Comparison of ENCODE assay signal across 8 mouse cellular contexts in genomic region chr13:96855191-96855590, GRCm38 (mm10).
DNase-seq lines count a peak whose midpoint lies in the region; ATAC-seq and TF ChIP-seq lines count a peak whose summit lies in the region.

No protein-coding gene starts in this region.

- no peaks in the 10 kb centered on the region for H3K36me3 ChIP-seq in forebrain, embryonic 13.5 days (ENCODE audit: poor library complexity, severe bottlenecking)
- no peaks in the 10 kb centered on the region for H3K36me3 ChIP-seq in liver, embryonic 11.5 days (ENCODE audit: control insufficient read depth, insufficient read depth, low read length)

- peak; percentile 86 for DNase-seq in 3T3-L1 (ENCODE audit: low read depth, low spot score)
- peak; percentile 81 for DNase-seq in CD4-positive, CD25-positive, alpha-beta regulatory T cell, adult 2 months (ENCODE audit: low read depth, low spot score)
- DNase-seq in brain, embryonic 14.5 days (ENCODE audit: low read depth) = peak; percentile 84
- DNase-seq in kidney, postnatal 14 days = peak; percentile 66
- peak; percentile 36 for DNase-seq in liver, embryonic 11.5 days (ENCODE audit: low spot score)
- DNase-seq in right cerebral cortex, postnatal 10 days (ENCODE audit: low spot score in 2 of 2) = peak; percentile 76 to 83

- ATAC-seq in forebrain, embryonic 13.5 days = 0 out of 2 replicates have a peak, but pooled peaks have one; percentile 33
- no peak for ATAC-seq in liver, embryonic 11.5 days (replicated peaks; ENCODE audit: low FRiP score)
- no peak for ATAC-seq in erythroblast, adult 5-6 weeks (replicated peaks; ENCODE audit: low FRiP score, poor library complexity, severe bottlenecking)

- no peak overlapping the region for H3K4me3 ChIP-seq in forebrain, embryonic 13.5 days
- H3K4me3 ChIP-seq in liver, embryonic 11.5 days (ENCODE audit: low read depth, low read length) = no peak overlapping the region

- H3K4me2 ChIP-seq in forebrain, embryonic 13.5 days = no peak overlapping the region
- no peak overlapping the region for H3K4me2 ChIP-seq in liver, embryonic 11.5 days

- no peak overlapping the region for H3K9ac ChIP-seq in forebrain, embryonic 13.5 days
- no peak overlapping the region for H3K9ac ChIP-seq in liver, embryonic 11.5 days (ENCODE audit: low read depth, low read length)

- TF ChIP-seq POLR2A in brain, embryonic 14.5 days (IDR thresholded peaks at IDR 0.05; ENCODE audit: borderline replicate concordance, extremely low read depth, insufficient read depth, insufficient read length, poor library complexity, severe bottlenecking) = no peak

- no peaks in the 10 kb centered on the region for H3K4me1 ChIP-seq in forebrain, embryonic 13.5 days
- no peaks in the 10 kb centered on the region for H3K4me1 ChIP-seq in liver, embryonic 11.5 days (replicated peaks; ENCODE audit: control insufficient read depth, insufficient read depth, low read length)

- 23% methylated on average over 3 of the region's 3 CpGs for WGBS in forebrain, embryonic 13.5 days
- 21% methylated on average over 3 of the region's 3 CpGs for WGBS in liver, embryonic 11.5 days

- H3K27me3 ChIP-seq in forebrain, embryonic 13.5 days = no peaks in the 10 kb centered on the region
- H3K27me3 ChIP-seq in liver, embryonic 11.5 days (replicated peaks; ENCODE audit: control insufficient read depth, insufficient read depth, low read length) = no peaks in the 10 kb centered on the region

- H3K9me3 ChIP-seq in forebrain, embryonic 13.5 days (replicated peaks) = no peaks in the 10 kb centered on the region
- H3K9me3 ChIP-seq in liver, embryonic 11.5 days (ENCODE audit: control insufficient read depth, low read length) = no peaks in the 10 kb centered on the region

- peak; percentile 57; the same call in 1 of the 2 replicates for TF ChIP-seq CTCF in brain, embryonic 14.5 days (IDR thresholded peaks at IDR 0.05; ENCODE audit: borderline replicate concordance, extremely low read depth, insufficient read depth, insufficient read length)

- H3K27ac ChIP-seq in forebrain, embryonic 13.5 days = no peak overlapping the region
- no peak overlapping the region for H3K27ac ChIP-seq in liver, embryonic 11.5 days (ENCODE audit: low read depth, low read length)

Comparison
In these comparisons a context has a peak if more than half of its experiments do, and no peak if none do; other contexts are left out.
1. DNase-seq: peak in every context shown above with its lines; median percentile 86 in 3T3-L1; 84 in brain, embryonic 14.5 days; 81 in CD4-positive, CD25-positive, alpha-beta regulatory T cell, adult 2 months; 80 in right cerebral cortex, postnatal 10 days; 66 in kidney, postnatal 14 days; 36 in liver, embryonic 11.5 days.